Mouse (Mus musculus) heart, postnatal 4 days (tissue): Measurements from ENCODE around the gene Snrnp200. TPM values are rescaled to one million over a fixed set of nuclear protein-coding genes. Genes with fewer than 3 reads are reported as not detected.
"Not testable (repeated sequence)": the region's sequence is repeated elsewhere in the genome, so short reads cannot be mapped to it uniquely, and the experiment has no call there.

Experiments used
- DNase-seq: peaks from one replicate; pipeline ENCODE4 v3.0.0; 2021
- total RNA-seq, 2 experiments: library from RNA; stranded (reverse); gene quantifications; 2 replicates each; pipeline ENCODE4 v1.2.3; 2021

The Snrnp200 gene
- total RNA-seq, 2 experiments from 2014 or later, result 72.0 to 73.4 TPM

DNA sequence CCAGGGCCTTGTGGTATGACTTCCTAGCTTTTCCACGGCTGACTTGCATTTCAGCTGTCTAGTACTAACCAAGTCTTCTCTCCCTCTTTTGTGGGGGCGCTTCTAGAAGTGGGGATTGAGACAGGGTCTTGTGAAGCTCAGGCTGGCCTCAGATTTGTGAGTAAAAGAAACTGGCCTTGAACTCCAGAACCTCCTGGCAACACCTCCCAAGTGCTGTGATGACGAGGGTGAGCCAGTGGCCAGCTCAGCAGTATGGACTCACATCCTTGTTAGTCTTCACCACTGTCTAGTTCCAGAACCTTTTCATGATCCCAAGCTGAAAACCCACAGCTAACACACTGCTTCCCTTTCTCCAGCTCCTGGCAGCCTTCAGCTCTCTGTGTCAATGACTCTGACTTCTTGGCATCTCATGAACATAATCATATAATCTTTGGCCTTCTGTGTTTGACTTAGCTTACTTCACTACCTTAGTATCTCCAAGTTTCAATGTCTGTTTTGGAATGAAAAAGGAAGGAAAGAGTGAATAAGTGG lies 46.5 kb downstream of the Snrnp200 start:
- DNase-seq, result no peak

DNA sequence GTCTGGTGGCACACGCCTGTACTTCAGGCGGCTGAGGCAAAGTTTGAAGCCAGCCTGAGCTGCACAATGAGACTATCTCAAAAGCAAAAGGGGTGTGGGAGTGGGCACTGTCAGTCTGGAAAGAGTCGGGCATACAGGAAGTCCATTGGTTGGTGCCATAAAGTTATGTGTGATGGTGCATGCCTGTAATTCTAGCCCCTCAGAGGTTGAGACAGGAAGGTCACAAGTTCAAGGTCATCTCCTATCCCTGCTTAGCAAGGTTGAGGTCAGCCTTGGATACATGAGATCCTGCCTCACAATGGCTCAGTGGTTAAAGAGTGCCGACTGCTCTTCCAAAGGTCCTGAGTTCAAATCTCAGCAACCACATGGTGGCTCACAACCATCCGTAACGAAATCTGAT lies 47.1 kb downstream of the Snrnp200 start:
- no peak for DNase-seq

DNA sequence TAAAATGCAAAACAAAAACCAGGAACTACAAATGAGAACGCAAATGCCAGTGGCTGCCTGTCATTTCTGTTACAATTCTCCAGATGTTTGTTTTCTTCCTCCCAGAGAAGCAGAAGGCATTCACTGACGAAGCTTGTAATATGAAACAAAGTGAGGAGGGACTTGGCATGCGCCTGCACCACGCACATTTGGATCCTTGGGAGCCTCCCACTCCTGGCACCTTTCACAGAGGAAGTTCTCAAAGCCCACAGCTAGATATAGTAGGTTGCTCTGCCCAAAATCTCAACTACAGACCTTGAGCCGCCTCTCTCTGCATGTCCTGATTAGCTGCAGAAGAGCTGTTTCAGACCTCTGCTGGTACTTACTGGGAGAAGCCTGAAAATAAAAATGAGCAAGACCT lies 51.2 kb downstream of the Snrnp200 start:
- DNase-seq, result peak; percentile 51

DNA sequence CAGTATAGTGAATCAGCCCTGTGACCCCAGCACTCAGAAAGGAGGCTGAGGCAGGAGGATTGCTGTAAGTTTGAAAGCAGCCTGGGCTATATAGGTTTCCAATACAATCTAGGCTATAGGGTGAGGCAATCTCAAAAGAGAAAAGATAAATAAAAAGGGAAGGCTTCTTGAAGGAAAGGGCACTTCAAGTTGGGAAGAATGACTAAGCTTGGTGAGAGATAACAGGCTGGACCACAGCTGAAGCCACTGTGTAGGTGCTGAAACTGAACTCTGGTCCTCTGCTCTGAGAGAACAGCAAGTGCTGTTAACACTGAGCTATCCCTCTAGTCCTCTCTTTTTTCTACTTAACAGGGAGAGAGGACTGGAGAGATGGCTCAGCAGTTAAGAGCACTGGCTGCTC lies 54.3 kb downstream of the Snrnp200 start:
- DNase-seq, result no peak

DNA sequence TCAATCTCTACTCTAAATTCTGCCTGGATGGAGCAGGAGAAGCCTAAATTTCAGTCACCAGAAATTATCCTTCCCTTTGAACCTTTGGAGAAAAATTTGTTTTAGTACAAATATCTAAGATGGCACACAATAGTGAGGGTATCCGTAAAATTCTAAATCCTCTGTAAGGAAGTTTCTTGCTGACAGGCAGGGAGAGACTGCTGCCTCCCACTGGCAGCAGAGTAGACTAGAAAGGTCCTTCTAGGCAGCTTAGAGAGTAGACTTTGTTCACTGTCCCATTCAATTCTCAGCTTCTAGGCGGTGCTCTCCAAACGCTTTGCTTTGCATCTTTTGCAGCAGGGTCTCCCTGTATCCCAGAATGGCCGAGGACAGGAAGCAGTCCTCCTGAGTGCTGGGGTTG lies 59.7 kb downstream of the Snrnp200 start:
- no peak for DNase-seq

DNA sequence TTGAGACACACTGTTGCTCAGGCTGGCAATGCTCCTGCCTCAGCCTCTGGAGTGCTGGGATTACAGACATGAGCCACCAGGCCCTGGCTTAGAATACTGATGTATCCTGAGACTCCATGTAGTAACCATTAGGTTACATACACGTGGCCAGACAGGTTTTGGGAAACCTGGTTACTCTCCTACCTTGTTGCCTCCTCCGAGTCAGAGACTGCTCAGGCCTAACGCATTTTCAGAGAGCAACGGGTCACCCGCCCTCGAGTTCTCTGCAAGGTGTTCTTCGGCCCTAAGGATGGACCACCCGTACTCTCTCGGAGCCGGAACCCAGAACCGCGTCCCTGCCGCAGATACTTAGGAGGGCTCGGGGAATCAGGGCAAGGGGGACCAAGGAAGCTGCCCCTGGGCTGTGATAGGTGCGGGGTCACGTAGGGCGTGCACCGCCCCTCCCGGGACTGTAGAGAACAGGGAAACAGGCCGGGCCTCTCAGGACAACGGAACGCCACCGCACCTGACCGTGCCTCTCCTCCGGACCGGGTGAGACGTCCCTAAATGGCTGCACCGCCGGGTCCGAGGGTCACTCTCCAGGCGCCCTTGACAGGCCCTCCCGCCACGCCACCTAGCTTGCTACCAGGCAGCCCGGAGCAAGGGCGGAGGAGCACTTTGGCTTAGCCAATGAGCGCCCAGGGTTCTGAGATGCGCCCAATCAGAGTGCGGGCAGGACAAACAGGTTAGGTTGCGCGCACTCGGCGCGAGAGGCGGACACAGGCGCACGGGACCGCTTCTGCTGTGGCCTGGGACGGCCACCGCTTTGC lies 61.5 kb downstream of the Snrnp200 start, which contains the start of gene Stard7:
TSS of gene Stard7 (plus strand) at position 728 of the 809 bp plus-strand sequence.
- DNase-seq, result peak; percentile 97

DNA sequence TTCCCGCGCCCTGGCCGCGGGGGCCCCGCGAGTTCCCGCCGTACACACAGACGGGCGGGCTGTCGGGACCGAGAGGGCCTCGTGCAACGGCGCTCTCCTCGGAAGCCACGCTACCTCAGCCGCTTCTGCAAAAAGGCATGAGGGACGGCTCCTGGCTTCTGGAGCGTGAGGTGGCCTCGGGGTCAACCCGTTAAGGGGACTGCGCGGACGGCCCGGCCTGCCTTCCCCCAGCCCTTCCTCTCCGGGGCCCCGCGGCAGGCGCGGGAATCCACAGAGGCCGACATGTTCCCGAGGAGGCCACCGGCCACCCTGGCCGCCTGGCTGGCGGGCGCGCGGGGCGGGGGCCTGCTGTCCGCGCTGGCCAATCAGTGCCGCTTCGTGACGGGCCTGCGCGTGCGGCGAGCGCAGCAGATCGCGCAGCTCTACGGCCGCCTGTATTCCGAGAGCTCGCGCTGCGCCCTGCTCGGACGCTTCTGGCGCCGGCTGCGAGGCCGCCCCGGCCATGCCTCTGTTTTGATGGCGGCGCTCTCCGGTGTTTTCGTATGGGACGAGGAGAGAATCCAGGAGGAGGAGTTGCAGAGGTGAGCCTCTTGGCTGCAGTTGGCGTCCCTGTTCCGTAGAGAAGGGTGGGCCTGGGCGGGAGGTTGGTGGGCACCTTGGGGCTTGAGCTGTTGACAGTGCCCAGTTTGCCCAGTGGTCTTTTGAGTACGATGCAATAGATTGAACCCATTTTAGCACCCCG lies 62.3 kb downstream of the Snrnp200 start:
- DNase-seq, result peak; percentile 90

DNA sequence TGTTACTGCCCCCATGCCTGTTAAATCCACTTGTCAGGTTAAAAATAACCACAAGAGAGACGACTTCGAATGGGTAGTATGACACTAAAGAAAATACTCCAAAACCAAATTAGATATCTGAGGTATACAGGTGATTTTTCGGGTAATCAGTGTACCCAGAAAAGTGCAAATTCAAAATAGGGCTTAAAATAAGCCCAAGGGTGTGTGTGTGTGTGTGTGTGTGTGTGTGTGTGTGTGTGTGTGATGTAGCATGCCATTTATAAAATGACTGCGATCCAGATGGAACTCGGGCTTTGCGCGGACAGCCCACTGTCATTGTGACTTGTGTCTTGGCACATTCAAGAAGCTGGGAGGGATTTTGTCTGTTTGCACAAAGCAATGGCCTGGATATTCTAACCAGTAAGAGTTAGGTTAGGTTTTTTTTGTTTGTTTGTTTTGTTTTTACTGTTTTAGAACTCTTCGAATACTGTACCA lies 62.9 kb downstream of the Snrnp200 start:
- peak; percentile 28 for DNase-seq

DNA sequence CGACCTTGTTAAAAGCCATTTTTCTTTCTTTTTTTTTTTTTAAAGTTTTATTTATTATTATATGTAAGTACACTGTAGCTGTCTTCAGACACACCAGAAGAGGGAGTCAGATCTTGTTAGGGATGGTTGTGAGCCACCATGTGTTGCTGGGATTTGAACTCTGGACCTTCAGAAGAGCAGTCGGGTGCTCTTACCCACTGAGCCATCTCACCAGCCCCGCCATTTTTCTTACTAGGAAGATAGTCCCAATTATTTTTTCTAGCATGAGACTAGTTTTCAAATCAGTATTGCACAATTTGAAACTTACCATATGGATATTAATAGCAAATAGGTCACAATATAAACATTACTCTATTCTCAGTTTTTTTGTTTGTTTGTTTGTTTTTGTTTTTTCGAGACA lies 63.9 kb downstream of the Snrnp200 start:
- not testable (repeated sequence) for DNase-seq

DNA sequence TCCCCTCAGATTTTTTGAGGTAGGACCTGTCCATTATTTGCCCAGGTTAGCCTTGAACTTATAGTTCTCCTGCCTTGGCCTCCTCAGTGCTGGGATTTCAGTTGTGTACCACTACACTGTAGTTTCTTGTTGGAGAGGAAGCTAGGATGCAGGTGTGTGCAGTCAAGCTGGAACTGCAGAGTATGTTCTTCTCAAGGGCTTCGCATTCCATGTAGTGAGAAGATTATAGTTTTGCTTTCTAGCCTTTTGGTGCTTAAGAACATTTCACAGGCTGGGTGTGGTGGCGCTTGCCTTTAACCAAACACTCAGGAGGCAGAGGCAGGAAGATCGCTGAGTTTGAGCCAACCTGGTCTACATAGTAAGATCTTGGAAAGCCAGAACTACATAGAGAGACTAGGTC lies 64.6 kb downstream of the Snrnp200 start:
- DNase-seq, result no peak

DNA sequence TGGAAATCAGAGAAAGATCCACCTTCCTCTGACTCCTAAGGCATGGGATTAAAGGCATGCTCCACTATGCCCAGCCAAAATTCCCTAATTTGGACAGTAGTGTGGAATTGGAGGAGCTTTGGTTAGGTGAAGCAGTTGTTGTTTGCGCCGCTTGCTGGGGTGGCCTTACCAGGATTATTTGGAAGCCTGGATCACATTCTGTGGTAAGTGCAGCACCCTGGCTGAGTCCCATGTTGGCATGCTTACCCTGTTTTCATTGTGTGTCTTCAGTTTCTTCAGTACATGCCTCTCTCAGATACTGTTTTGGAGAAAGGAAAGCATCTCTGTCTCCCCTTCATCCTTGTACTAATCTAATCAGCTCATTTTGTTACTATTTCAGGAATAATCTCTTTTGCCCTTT lies 66.4 kb downstream of the Snrnp200 start:
- DNase-seq, result no peak

DNA sequence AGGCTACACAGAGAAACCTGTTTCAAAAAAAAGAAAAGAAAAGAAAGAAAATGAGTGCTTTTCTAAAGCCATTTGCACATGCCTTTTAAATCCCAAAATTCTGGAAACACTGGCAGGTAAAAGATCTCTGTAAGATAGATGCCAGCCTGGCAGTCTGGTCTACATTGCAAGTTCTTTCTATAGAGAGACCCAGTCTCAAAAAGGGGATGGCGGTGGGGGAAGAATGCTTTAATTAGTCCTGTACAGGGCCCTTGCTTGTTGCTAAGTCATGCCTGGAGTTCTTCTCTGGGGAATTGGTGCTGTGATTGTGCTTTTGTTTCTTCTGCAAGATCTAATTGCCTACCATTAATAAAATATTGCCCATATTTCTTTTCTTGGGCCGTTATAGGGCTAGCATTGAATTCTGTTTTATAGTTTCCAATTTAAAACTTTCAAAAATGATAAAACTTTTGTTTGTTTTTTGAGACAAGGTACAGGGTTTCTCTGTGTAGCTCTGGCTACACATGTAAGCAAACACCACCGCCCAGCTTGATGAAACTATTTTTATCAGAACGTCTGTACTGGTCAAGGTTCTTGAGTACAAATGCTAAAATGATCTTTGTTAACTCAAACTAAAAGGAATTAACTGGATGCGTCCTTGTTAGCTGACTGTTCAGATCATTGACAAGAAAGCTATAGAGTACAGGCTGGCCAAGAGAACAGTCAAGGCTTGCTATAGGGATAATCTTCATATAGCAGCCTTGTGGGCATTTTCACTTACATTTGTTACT lies 67.5 kb downstream of the Snrnp200 start:
- DNase-seq, result no peak

DNA sequence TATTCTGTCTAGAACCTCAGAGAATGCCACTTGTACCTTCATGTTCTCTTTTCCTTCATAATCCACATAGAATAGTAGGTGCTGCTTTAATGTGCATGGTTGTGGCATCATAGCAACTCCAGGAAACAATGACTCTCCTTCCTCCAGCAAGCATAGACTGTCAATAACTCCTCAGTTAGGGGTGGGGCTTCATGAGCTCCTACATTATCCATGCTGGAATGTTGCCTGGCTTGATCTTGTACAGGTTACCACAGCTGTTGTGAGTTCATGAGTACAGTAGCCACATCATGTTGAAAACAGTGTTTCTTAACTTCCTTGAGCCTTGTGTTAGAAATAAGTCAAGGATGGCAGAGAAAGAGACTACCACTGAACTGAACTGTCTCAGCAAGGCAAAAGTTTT lies 70.0 kb downstream of the Snrnp200 start:
- DNase-seq, result no peak

Other genes starting within 250 kb of the Snrnp200 start
- gene Ap4e1, start 199.7 kb upstream of the Snrnp200 start, total RNA-seq, result 1 to 10 TPM; 8.6 to 8.8 TPM
- gene Blvra, start 137.7 kb upstream of the Snrnp200 start, total RNA-seq, result 10 to 100 TPM; 26.0 to 26.2 TPM
- 10 to 100 TPM; 34.7 to 38.3 TPM for gene Ncaph, start 74.4 kb upstream of the Snrnp200 start, total RNA-seq
- 10 to 100 TPM; 10.4 to 11.2 TPM for gene Itpripl1, start 64.9 kb upstream of the Snrnp200 start, total RNA-seq
- gene 1810024B03Rik, start 106 bp upstream of the Snrnp200 start, total RNA-seq, result under 1 TPM; 0.45 to 0.50 TPM
- 10 to 100 TPM; 48.9 to 49.4 TPM for gene Ciao1, start 39.4 kb downstream of the Snrnp200 start, total RNA-seq
- 10 to 100 TPM; 35.9 to 36.0 TPM for gene Tmem127, start 39.5 kb downstream of the Snrnp200 start, total RNA-seq
- 100 to 1,000 TPM; 188 to 203 TPM for gene Stard7, start 61.8 kb downstream of the Snrnp200 start, total RNA-seq
- gene Dusp2, start 127.8 kb downstream of the Snrnp200 start, total RNA-seq, result 1 to 10 TPM; 3.3 to 3.7 TPM
- gene Astl, start 130.3 kb downstream of the Snrnp200 start, total RNA-seq, result not detected
- under 1 TPM; 0.32 to 0.33 TPM for gene Adra2b, start 154.8 kb downstream of the Snrnp200 start, total RNA-seq
- gene Gpat2, start 216.8 kb downstream of the Snrnp200 start, total RNA-seq, result under 1 TPM in 1 of 2 experiments, not detected in 1; 0.10 TPM
- gene Fahd2a, start 236.2 kb downstream of the Snrnp200 start, total RNA-seq, result 10 to 100 TPM; 20.4 to 21.0 TPM